Mouse (Mus musculus) hindbrain, postnatal 0 days (tissue): Measurements from ENCODE around the gene Myzap. TPM values are rescaled to one million over a fixed set of nuclear protein-coding genes. Genes with fewer than 3 reads are reported as not detected.
"Not testable (repeated sequence)": the region's sequence is repeated elsewhere in the genome, so short reads cannot be mapped to it uniquely, and the experiment has no call there.

Experiments used
- ATAC-seq: fragments of 200-750 bp; cut with Nextera tagmentation; 2 replicates; pipeline ENCODE4 v1.8.0; 2017; ENCODE audit warnings: mild to moderate bottlenecking, moderate TSS enrichment, moderate library complexity
- DNase-seq: peaks from one replicate; pipeline ENCODE4 v3.0.0-alpha.2; 2015; ENCODE audit warnings: low spot score
- H3K27ac ChIP-seq: fragments of 300-500 bp; sonication (generic); 2 replicates; pipeline ENCODE4 v1.5.1; 2014; ENCODE audit warnings: mild to moderate bottlenecking
- H3K27me3 ChIP-seq: fragments of 300-500 bp; sonication (generic); 2 replicates; pipeline ENCODE4 v1.6.1; 2014; ENCODE audit warnings: low read length, mixed read lengths; ENCODE audit not compliant: insufficient read depth
- H3K36me3 ChIP-seq: fragments of 300-500 bp; sonication (generic); 2 replicates; pipeline ENCODE4 v1.6.1; 2014; ENCODE audit warnings: low read length, mixed read lengths; ENCODE audit not compliant: insufficient read depth
- H3K4me1 ChIP-seq: fragments of 300-500 bp; sonication (generic); 2 replicates; pipeline ENCODE4 v1.6.1; 2014; ENCODE audit warnings: antibody characterized with exemption, low read length, mixed read lengths; ENCODE audit not compliant: insufficient read depth
- H3K4me2 ChIP-seq: fragments of 300-500 bp; sonication (generic); 2 replicates; pipeline ENCODE4 v1.6.1; 2014; ENCODE audit warnings: low read depth, mild to moderate bottlenecking, low read length, moderate library complexity, mixed read lengths
- H3K4me3 ChIP-seq: fragments of 300-500 bp; sonication (generic); 2 replicates; pipeline ENCODE4 v1.5.1; 2014; ENCODE audit warnings: low read length
- H3K9ac ChIP-seq: fragments of 300-500 bp; sonication (generic); replicated peaks from 2 replicates; pipeline ENCODE4 v1.6.1; 2014; ENCODE audit warnings: mild to moderate bottlenecking, low read length, moderate library complexity, mixed read lengths
- H3K9me3 ChIP-seq: fragments of 300-500 bp; sonication (generic); 2 replicates; pipeline ENCODE4 v1.6.1; 2016; ENCODE audit warnings: low read length, mixed read lengths
- CTCF ChIP-seq: IDR thresholded peaks from 2 replicates; pipeline ENCODE4 v1.5.1; 2016; ENCODE audit warnings: antibody characterized with exemption, control low read depth, low read depth
- WGBS: fragments of 180-500 bp; shearing (Covaris S2); extraction: QIAGEN DNeasy Blood & Tissue Kit; methylation state at CpG from one replicate; pipeline ENCODE4 v1.1.7; 2014; 5-methylcytosine and 5-hydroxymethylcytosine counted together
- polyA plus RNA-seq: library from polyadenylated mRNA; unstranded; fragments of >200 nt; fragmentation: Nextera tagmentation; extraction: Ambion mirVana; gene quantifications from 2 replicates; pipeline ENCODE4 v1.2.1, GENCODE M21; 2015
- total RNA-seq: library from RNA; depleted of rRNA; stranded (reverse); fragments of >200 nt; gene quantifications from 2 replicates; pipeline ENCODE4 v1.2.3, GENCODE M21; 2014

The Myzap gene
- total and polyA plus RNA-seq, 2 experiments from 2014 or later: 1.3 to 1.9 TPM

DNA sequence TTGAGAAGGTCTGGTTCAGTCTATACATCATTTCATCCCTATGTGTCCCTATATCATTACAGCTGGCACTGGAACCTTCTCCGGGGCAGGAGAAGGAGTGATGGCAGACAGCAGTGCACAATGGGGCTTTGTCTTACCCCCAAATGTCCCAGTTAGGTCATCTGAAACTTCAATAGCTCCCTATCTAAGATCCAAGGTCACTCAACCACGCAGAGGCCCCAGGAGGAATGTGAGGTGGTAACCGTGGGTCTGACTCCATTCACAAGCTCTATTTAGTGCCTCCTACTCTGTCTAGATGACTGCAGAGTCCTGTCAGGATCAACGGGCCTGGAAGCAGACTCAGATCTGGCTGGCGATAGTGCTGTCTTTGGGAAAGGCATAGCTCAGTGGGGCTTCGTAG is 36.8 kb upstream of the Myzap start:
- no peak overlapping the region for H3K9ac ChIP-seq
- 53% methylated on average over 6 of the region's 6 CpGs for WGBS

GRCm38 (mm10) chr9:71628286-71628685 is 36.1 kb upstream of the Myzap start:
- DNase-seq: peak; percentile 50
- no peak for TF ChIP-seq CTCF
- Histone ChIP-seq H3K36me3 (no peaks in the 10 kb centered on the region), H3K9me3 (0 out of 2 replicates have a peak, but pooled peaks cover 2% of the 10 kb centered on the region), H3K4me3 (no peak overlapping the region), H3K27me3 (no peaks in the 10 kb centered on the region), H3K27ac (no peak overlapping the region), H3K9ac (no peak overlapping the region), H3K4me1 (no peaks in the 10 kb centered on the region), H3K4me2 (no peak overlapping the region)
- 61% methylated on average over 6 of the region's 6 CpGs for WGBS
- no peak for ATAC-seq

More for the DNA sequence above, 36.8 kb upstream of the Myzap start:
- DNase-seq (no peak), ATAC-seq (no peak)
- Histone ChIP-seq H3K4me3 (no peak overlapping the region), H3K27me3 (no peaks in the 10 kb centered on the region), H3K36me3 (no peaks in the 10 kb centered on the region), H3K4me1 (no peaks in the 10 kb centered on the region), H3K4me2 (no peak overlapping the region), H3K9me3 (0 out of 2 replicates have a peak, but pooled peaks cover 5% of the 10 kb centered on the region), H3K27ac (peak overlapping the region; percentile 26; the same call in 1 of the 2 replicates)
- no peak for TF ChIP-seq CTCF

- H3K4me1 ChIP-seq: no peaks in the 10 kb centered on the region
- no peaks in the 10 kb centered on the region for H3K36me3 ChIP-seq
- 81% methylated on average over 6 of the region's 6 CpGs for WGBS
- H3K4me2 ChIP-seq: no peak overlapping the region
- ATAC-seq (no peak), DNase-seq (no peak)
- no peak for TF ChIP-seq CTCF
- no peaks in the 10 kb centered on the region for H3K27me3 ChIP-seq
- H3K9me3 ChIP-seq: no peaks in the 10 kb centered on the region
- no peak overlapping the region for H3K9ac ChIP-seq
- no peak overlapping the region for H3K27ac ChIP-seq
- H3K4me3 ChIP-seq: no peak overlapping the region
Measured at GRCm38 (mm10) chr9:71625961-71626360, 33.8 kb upstream of the Myzap start.

DNA sequence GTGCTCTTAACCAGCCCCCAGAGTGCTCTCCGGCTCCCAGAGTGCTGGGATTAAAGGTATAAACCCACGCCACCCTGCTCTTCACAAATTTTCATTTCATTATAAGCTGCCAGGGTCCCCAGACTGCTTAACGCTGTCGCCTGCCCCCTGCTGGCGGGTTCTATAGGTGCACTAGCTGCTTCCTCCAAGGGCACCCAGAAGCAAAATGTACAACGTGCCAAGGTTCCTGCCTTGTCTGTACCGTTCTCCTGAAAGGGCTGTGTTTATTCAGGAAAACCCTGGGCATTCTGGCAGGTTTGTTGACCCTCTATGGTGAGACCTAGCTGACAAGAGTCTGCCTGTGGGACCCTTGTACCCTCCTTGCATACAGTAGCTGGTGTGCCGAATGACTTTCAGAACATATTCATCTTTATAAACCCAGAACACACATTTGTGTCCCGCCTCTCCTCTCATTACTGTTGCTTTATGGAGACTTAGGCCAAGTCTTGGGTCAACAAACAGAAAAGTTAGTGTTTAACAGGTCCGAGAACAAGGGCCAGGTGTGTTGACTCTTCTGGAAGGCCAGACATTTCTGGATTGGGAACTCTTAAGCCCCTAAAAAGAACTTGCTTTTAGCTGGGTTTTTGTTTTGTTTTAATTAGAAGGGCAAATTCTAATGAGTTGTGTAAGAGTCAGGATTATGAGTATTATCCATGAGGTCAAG is 32.8 kb upstream of the Myzap start:
- H3K9me3 ChIP-seq: no peaks in the 10 kb centered on the region
- WGBS: 51% methylated on average over 10 of the region's 10 CpGs
- no peaks in the 10 kb centered on the region for H3K36me3 ChIP-seq
- H3K27ac ChIP-seq: no peak overlapping the region
- DNase-seq (peak; percentile 64), ATAC-seq (no peak)
- no peaks in the 10 kb centered on the region for H3K4me1 ChIP-seq
- H3K27me3 ChIP-seq: no peaks in the 10 kb centered on the region
- peak; percentile 71 for TF ChIP-seq CTCF
- no peak overlapping the region for H3K4me3 ChIP-seq
- no peak overlapping the region for H3K9ac ChIP-seq
- H3K4me2 ChIP-seq: no peak overlapping the region

DNA sequence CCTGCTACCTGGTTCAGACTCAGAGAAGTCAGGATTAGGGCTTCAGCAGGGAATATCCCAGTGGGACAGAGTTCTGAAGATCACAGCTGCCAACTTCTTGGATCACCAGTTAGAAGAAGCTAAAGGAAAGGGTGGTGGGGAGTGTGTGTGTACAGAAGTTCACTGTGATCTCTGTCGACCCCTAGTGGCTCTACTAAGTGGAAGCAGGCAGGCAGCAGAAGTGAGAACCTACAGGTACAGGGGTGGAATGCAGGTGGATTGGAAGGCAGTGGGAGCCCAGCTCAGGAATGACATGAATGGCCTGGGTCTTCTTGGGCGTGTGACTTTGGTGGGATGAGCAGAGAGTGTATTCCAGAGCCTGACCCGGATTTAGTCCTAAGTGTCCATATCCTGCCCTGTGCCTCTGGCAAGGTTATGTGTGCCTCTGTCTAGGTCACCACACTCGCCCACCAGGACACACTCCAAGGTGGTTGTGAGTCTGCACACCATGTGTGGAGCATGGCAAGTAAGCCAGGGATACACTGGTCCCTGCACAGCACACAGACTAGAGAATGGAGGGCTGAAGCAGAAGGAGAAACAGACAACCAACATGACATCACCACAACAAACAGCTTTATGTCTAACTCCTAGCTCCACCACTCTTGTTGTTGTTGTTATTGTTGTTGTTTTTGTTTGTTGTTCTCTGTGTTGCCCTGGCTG is 31.9 kb upstream of the Myzap start:
- WGBS: 25% methylated on average over 4 of the region's 4 CpGs
- Histone ChIP-seq H3K4me1 (no peaks in the 10 kb centered on the region), H3K36me3 (no peaks in the 10 kb centered on the region), H3K4me2 (no peak overlapping the region), H3K9me3 (no peaks in the 10 kb centered on the region), H3K27ac (no peak overlapping the region), H3K27me3 (no peaks in the 10 kb centered on the region), H3K9ac (no peak overlapping the region), H3K4me3 (no peak overlapping the region)
- DNase-seq (peak; percentile 82), ATAC-seq (peak; percentile 84)
- TF ChIP-seq CTCF: peak; percentile 95

GRCm38 (mm10) chr9:71622593-71622992 is 30.4 kb upstream of the Myzap start:
- Histone ChIP-seq H3K4me3 (no peak overlapping the region), H3K9ac (no peak overlapping the region), H3K36me3 (no peaks in the 10 kb centered on the region), H3K27me3 (no peaks in the 10 kb centered on the region), H3K27ac (no peak overlapping the region), H3K4me1 (no peaks in the 10 kb centered on the region), H3K9me3 (no peaks in the 10 kb centered on the region), H3K4me2 (no peak overlapping the region)
- WGBS: 67% methylated on average over 3 of the region's 3 CpGs
- ATAC-seq (no peak), DNase-seq (no peak)
- no peak for TF ChIP-seq CTCF

GRCm38 (mm10) chr9:71621968-71622367 is 29.8 kb upstream of the Myzap start:
- H3K36me3 ChIP-seq: no peaks in the 10 kb centered on the region
- H3K4me1 ChIP-seq: no peaks in the 10 kb centered on the region
- 79% methylated on average over 4 of the region's 4 CpGs for WGBS
- H3K4me3 ChIP-seq: no peak overlapping the region
- no peak overlapping the region for H3K27ac ChIP-seq
- TF ChIP-seq CTCF: no peak
- no peak for ATAC-seq
- DNase-seq: no peak
- H3K4me2 ChIP-seq: no peak overlapping the region
- H3K27me3 ChIP-seq: no peaks in the 10 kb centered on the region
- H3K9ac ChIP-seq: no peak overlapping the region
- no peaks in the 10 kb centered on the region for H3K9me3 ChIP-seq

GRCm38 (mm10) chr9:71620116-71620515 is 28.0 kb upstream of the Myzap start:
- WGBS: 89% methylated on average over 5 of the region's 5 CpGs
- not testable (repeated sequence) for H3K9ac ChIP-seq, DNase-seq, H3K4me3 ChIP-seq, H3K4me1 ChIP-seq, H3K9me3 ChIP-seq, H3K36me3 ChIP-seq, H3K4me2 ChIP-seq, ATAC-seq, H3K27ac ChIP-seq, H3K27me3 ChIP-seq
